Mouse (Mus musculus): ENCODE data around the gene Sp8. TPM values are rescaled to one million over a fixed set of nuclear protein-coding genes. Genes with fewer than 3 reads are reported as not detected.
A peak's percentile ranks its signal among the peaks of the same experiment; 100 is the strongest.

The Sp8 gene
- total RNA-seq, 2 experiments from 2014 or later: not detected

- peak in 1 of 2 experiments; percentile 26 for DNase-seq
These were observed 2.5 kb downstream of the Sp8 start for GRCm38 (mm10) chr12:118848496-118849202.

- DNase-seq: no peak
These were observed 3.2 kb downstream of the Sp8 start for GRCm38 (mm10) chr12:118849203-118849861.

- peak in 1 of 2 experiments; percentile 17 for DNase-seq
These were observed 3.9 kb downstream of the Sp8 start for GRCm38 (mm10) chr12:118849996-118850395.

GRCm38 (mm10) chr12:118850851-118851410, 4.8 kb downstream of the Sp8 start:
- DNase-seq: no peak

- DNase-seq: no peak
These were observed 7.2 kb downstream of the Sp8 start for GRCm38 (mm10) chr12:118853331-118853730.

GRCm38 (mm10) chr12:118854401-118854800, 8.3 kb downstream of the Sp8 start:
- DNase-seq: no peak

- peak; percentile 35 to 56 for DNase-seq
These were observed 8.8 kb downstream of the Sp8 start for GRCm38 (mm10) chr12:118854831-118855453.

- DNase-seq: no peak
These were observed 10.0 kb downstream of the Sp8 start for GRCm38 (mm10) chr12:118856151-118856550.

- no peak for DNase-seq
These were observed 26.5 kb downstream of the Sp8 start for GRCm38 (mm10) chr12:118872673-118873072.

GRCm38 (mm10) chr12:118882790-118883189, 36.7 kb downstream of the Sp8 start:
- no peak for DNase-seq

GRCm38 (mm10) chr12:118887964-118888363, 41.8 kb downstream of the Sp8 start:
- DNase-seq: peak; percentile 71 to 73

Other genes starting within 250 kb of the Sp8 start
- not detected for gene Abcb5, start 120.1 kb downstream of the Sp8 start, total RNA-seq (2021)

All from heart, adult 18-20 months (tissue).